Mouse (Mus musculus) bone marrow macrophage, adult 2 months (primary cell): Measurements from ENCODE around the gene Gm43191.

Experiments
- CTCF ChIP-seq: IDR thresholded peaks from 2 replicates; pipeline ENCODE4 v1.5.1; 2012; ENCODE audit warnings: low read depth, mild to moderate bottlenecking, low read length, moderate library complexity
- POLR2A ChIP-seq: IDR thresholded peaks from 2 replicates; pipeline ENCODE4 v1.6.1; 2012; ENCODE audit warnings: mild to moderate bottlenecking, low read depth, low read length, borderline replicate concordance

DNA sequence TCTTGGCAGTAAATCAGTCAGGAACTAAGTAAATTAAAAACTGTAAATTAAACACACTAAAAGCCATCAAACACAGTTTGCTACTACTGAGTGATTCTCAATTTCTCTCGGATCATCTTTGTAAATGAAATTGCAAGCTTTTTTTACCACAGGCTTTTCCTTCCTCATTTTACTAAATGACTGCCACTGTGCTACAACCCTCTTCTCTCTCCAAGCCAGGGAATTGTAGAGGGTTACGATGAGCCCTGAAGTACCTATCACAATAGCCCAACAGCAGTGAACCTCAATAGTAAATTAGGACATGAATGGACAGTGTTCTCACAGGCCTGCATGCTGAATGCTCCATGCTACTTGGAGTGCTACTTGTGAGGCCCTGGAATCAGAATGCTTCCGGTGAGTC is 47.0 kb downstream of the Gm43191 start:
- TF ChIP-seq POLR2A (no peak), CTCF (no peak)
